ENCODE assay signal across 8 mouse cellular contexts in the genomic region with DNA sequence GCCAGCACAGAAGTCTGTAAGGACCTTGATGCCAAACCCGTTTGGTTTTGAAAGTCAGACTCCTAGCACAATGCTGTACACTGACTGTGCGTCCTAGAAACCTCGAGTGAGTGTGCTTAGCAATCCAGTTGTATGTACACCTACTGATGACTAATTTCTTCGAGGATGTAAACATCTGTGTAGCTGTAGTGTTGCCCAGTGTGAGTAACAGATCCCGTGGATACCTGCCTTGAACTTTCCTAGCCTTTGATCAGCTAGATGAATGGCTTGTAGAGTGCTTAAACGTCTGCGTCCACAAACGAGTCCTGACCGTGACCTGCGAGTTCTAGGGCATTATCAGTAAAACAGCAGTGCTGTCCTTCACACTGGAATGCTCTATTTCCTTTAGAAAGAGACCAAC. TPM values are rescaled to one million over a fixed set of nuclear protein-coding genes. Genes with fewer than 3 reads are reported as not detected.
A peak's percentile ranks its signal among the peaks of the same experiment; 100 is the strongest.
DNase-seq lines count a peak whose midpoint lies in the region; ATAC-seq and TF ChIP-seq lines count a peak whose summit lies in the region.

No protein-coding gene starts in this region.

- peak overlapping the region; percentile 95 for H3K4me3 ChIP-seq in heart, embryonic 11.5 days (ENCODE audit: low read depth, low read length)
- H3K4me3 ChIP-seq in ES-E14 (ENCODE audit: insufficient read depth in 1 of 2, low read depth in 1 of 2, low read length in 2 of 2, poor library complexity in 1 of 2, severe bottlenecking in 1 of 2) (peak overlapping the region; percentile 78 to 100), macrophage (ENCODE audit: inconsistent target) (peak overlapping the region; percentile 55)
- H3K4me3 ChIP-seq in forebrain, postnatal 0 days (ENCODE audit: low read depth, low read length) = peak overlapping the region; percentile 99

- peaks cover 17% of the 10 kb centered on the region for H3K4me1 ChIP-seq in heart, embryonic 11.5 days (ENCODE audit: control insufficient read depth, insufficient read depth, low read length)
- peaks cover 2 to 15% of the 10 kb centered on the region in 2 experiments for H3K4me1 ChIP-seq in ES-E14 (ENCODE audit: control insufficient read depth in 2 of 2, insufficient read depth in 2 of 2, low read length in 2 of 2, poor library complexity in 1 of 2)
- peaks cover 23% of the 10 kb centered on the region for H3K4me1 ChIP-seq in forebrain, postnatal 0 days (ENCODE audit: insufficient read depth)

- ATAC-seq in heart, embryonic 11.5 days (replicated peaks; ENCODE audit: insufficient number of reproducible peaks, low FRiP score, low TSS enrichment) = no peak
- ATAC-seq in forebrain, postnatal 0 days = no peak

- intact Hi-C loops in heart, postnatal 36 days (cut with DNase I) = no loop called here

- peaks cover 2% of the 10 kb centered on the region; the same call in 1 of the 2 replicates for H3K36me3 ChIP-seq in heart, embryonic 11.5 days (ENCODE audit: control insufficient read depth, insufficient read depth, low read length)
- H3K36me3 ChIP-seq in ES-E14 (ENCODE audit: control insufficient read depth, insufficient read depth, low read length, poor library complexity, severe bottlenecking) (peaks cover 16% of the 10 kb centered on the region; the same call in 1 of the 2 replicates), macrophage (ENCODE audit: inconsistent target) (no peaks in the 10 kb centered on the region)
- H3K36me3 ChIP-seq in forebrain, postnatal 0 days (ENCODE audit: insufficient read depth) = 0 out of 2 replicates have a peak, but pooled peaks cover 3% of the 10 kb centered on the region

- WGBS in heart, embryonic 11.5 days (ENCODE audit: insufficient replicate concordance) = 12% methylated on average over 10 of the region's 10 CpGs
- WGBS in forebrain, postnatal 0 days = 17% methylated on average over 10 of the region's 10 CpGs
- 27% methylated on average over 10 of the region's 10 CpGs for WGBS in macrophage (ENCODE audit: missing documents)

- TF ChIP-seq CTCF in forebrain, postnatal 0 days (IDR thresholded peaks at IDR 0.05; ENCODE audit: low read depth) = no peak

- no peak for DNase-seq in heart, postnatal 36 days
- no peak for DNase-seq in ES-E14 (ENCODE audit: low read depth, low spot score)
- no peak for DNase-seq in forebrain, postnatal 0 days
- DNase-seq in ovary, postnatal 36 days (ENCODE audit: low spot score) = no peak
- no peak for DNase-seq in spleen, postnatal 36 days (ENCODE audit: low spot score in 2 of 2)
- DNase-seq in urinary bladder, postnatal 10 days (ENCODE audit: low spot score) = no peak

- H3K27me3 ChIP-seq in heart, embryonic 11.5 days (ENCODE audit: control insufficient read depth, insufficient read depth, low read length) = no peaks in the 10 kb centered on the region
- no peaks in the 10 kb centered on the region for H3K27me3 ChIP-seq in forebrain, postnatal 0 days (ENCODE audit: insufficient read depth, low read length)

- H3K9ac ChIP-seq in heart, embryonic 11.5 days (ENCODE audit: low read depth, low read length) = peak overlapping the region; percentile 99
- peak overlapping the region; percentile 33; the same call in 1 of the 2 replicates for H3K9ac ChIP-seq in ES-E14 (ENCODE audit: insufficient read depth, low read depth, low read length, poor library complexity, severe bottlenecking)
- H3K9ac ChIP-seq in forebrain, postnatal 0 days = peak overlapping the region; percentile 99

- H3K27ac ChIP-seq in heart, embryonic 11.5 days (ENCODE audit: low read depth, low read length) = no peak overlapping the region
- H3K27ac ChIP-seq in ES-E14 (ENCODE audit: insufficient read depth, low read depth, low read length, poor library complexity, severe bottlenecking) = no peak overlapping the region
- no peak overlapping the region; the same call in 1 of the 2 replicates for H3K27ac ChIP-seq in forebrain, postnatal 0 days (ENCODE audit: low read depth, low read length)
- H3K27ac ChIP-seq in macrophage = no peak overlapping the region

- in situ Hi-C loops in ES-E14 (cut with MboI; ENCODE audit: low sequenced_read_pairs in 2 of 2, unreplicated experiment in 2 of 2) = no loop called here

- no peaks in the 10 kb centered on the region for H3K9me3 ChIP-seq in heart, embryonic 11.5 days (replicated peaks; ENCODE audit: control insufficient read depth, low read length)
- H3K9me3 ChIP-seq in ES-E14 (ENCODE audit: control insufficient read depth, insufficient read depth, low read depth, low read length) = no peaks in the 10 kb centered on the region
- no peaks in the 10 kb centered on the region for H3K9me3 ChIP-seq in forebrain, postnatal 0 days (ENCODE audit: low read length)

- H3K4me2 ChIP-seq in heart, embryonic 11.5 days = peak overlapping the region; percentile 91
- peak overlapping the region; percentile 92 for H3K4me2 ChIP-seq in forebrain, postnatal 0 days (ENCODE audit: low read depth)

- peaks cover 78% of the 10 kb centered on the region for H3K79me2 ChIP-seq in macrophage (ENCODE audit: inconsistent target)

TF ChIP-seq in ES-E14, 5 proteins besides CTCF, POLR2A, EP300 and RAD21:
- TF ChIP-seq ZC3H11A (IDR thresholded peaks at IDR 0.05; ENCODE audit: borderline replicate concordance, low read depth, low read length) = no peak
- no peak for TF ChIP-seq HCFC1 (IDR thresholded peaks at IDR 0.05; ENCODE audit: borderline replicate concordance, insufficient read depth, low read length)
- no peak for TF ChIP-seq ZNF384 (IDR thresholded peaks at IDR 0.05; ENCODE audit: low read depth, low read length)
- no peak for TF ChIP-seq CHD2 (IDR thresholded peaks at IDR 0.05; ENCODE audit: low read depth, low read length)
- no peak for TF ChIP-seq MAFK (IDR thresholded peaks at IDR 0.05; ENCODE audit: insufficient read depth, low read depth, low read length)

RNA-seq across cellular contexts. Expression of gene Zbtb2, which starts 1.1 kb away (rescaled TPM):
- 10.8 and 14.0 TPM in 2 replicates for polyA plus RNA-seq in heart, embryonic 11.5 days (2014; fragmentation: Nextera tagmentation; extraction: Ambion mirVana)
- 1 to 10 TPM; 6.2 to 6.3 TPM for total RNA-seq in heart, postnatal 36 days (2021)
- total RNA-seq in ES-E14 (2012; rRNA removed) = 11.9 and 14.7 TPM in 2 replicates
- total RNA-seq in forebrain, postnatal 0 days (2014; rRNA removed) = 20.0 and 24.2 TPM in 2 replicates
- polyA plus RNA-seq in forebrain, postnatal 0 days (2015; fragmentation: Nextera tagmentation; extraction: Ambion mirVana) = 15.2 and 15.7 TPM in 2 replicates
- total RNA-seq in macrophage (2018; cell fraction: chromatin; rRNA removed) = 10 to 100 TPM in 14 of 26 experiments, 1 to 10 TPM in 12; 4.9 to 20.0 (median 10.4) TPM
- 10 to 100 TPM in 14 of 26 experiments, 1 to 10 TPM in 12; 5.4 to 15.2 (median 10.3) TPM for total RNA-seq in macrophage (2018; cell fraction: cytosol; rRNA removed)
- 10 to 100 TPM in 19 of 26 experiments, 1 to 10 TPM in 7; 6.0 to 24.5 (median 11.3) TPM for total RNA-seq in macrophage (2018; cell fraction: nucleus; rRNA removed)
- 8.1 to 9.6 TPM (median 8.4 TPM) in 3 replicates for polyA plus RNA-seq in macrophage (2018)

RNA-seq across cellular contexts. Expression of gene Rmnd1, which starts 43.2 kb away (rescaled TPM):
- polyA plus RNA-seq in heart, embryonic 11.5 days (2014; fragmentation: Nextera tagmentation; extraction: Ambion mirVana) = 87.3 and 91.7 TPM in 2 replicates
- 10 to 100 TPM; 62.2 to 63.2 TPM for total RNA-seq in heart, postnatal 36 days (2021)
- total RNA-seq in ES-E14 (2012; rRNA removed) = 31.8 and 35.1 TPM in 2 replicates
- total RNA-seq in forebrain, postnatal 0 days (2014; rRNA removed) = 18.8 and 23.9 TPM in 2 replicates
- polyA plus RNA-seq in forebrain, postnatal 0 days (2015; fragmentation: Nextera tagmentation; extraction: Ambion mirVana) = 17.5 and 24.4 TPM in 2 replicates
- 100 to 1,000 TPM in 24 of 26 experiments, 10 to 100 TPM in 2; 73.6 to 411 (median 262) TPM for total RNA-seq in macrophage (2018; cell fraction: chromatin; rRNA removed)
- 10 to 100 TPM; 10.5 to 42.8 (median 26.5) TPM for total RNA-seq in macrophage (2018; cell fraction: cytosol; rRNA removed)
- total RNA-seq in macrophage (2018; cell fraction: nucleus; rRNA removed) = 100 to 1,000 TPM in 20 of 26 experiments, 10 to 100 TPM in 6; 66.3 to 408 (median 181) TPM
- 23.4 to 43.3 TPM (median 41.0 TPM) in 3 replicates for polyA plus RNA-seq in macrophage (2018)

RNA-seq across cellular contexts. Expression of gene Armt1, which starts 43.2 kb away (rescaled TPM):
- 20.2 and 23.3 TPM in 2 replicates for polyA plus RNA-seq in heart, embryonic 11.5 days (2014; fragmentation: Nextera tagmentation; extraction: Ambion mirVana)
- total RNA-seq in heart, postnatal 36 days (2021) = 1 to 10 TPM; 7.3 to 8.7 TPM
- total RNA-seq in ES-E14 (2012; rRNA removed) = 17.6 and 19.0 TPM in 2 replicates
- total RNA-seq in forebrain, postnatal 0 days (2014; rRNA removed) = 11.5 and 17.6 TPM in 2 replicates
- 5.3 and 6.1 TPM in 2 replicates for polyA plus RNA-seq in forebrain, postnatal 0 days (2015; fragmentation: Nextera tagmentation; extraction: Ambion mirVana)
- total RNA-seq in macrophage (2018; cell fraction: chromatin; rRNA removed) = 10 to 100 TPM in 18 of 26 experiments, 1 to 10 TPM in 8; 3.4 to 46.6 (median 18.8) TPM
- total RNA-seq in macrophage (2018; cell fraction: cytosol; rRNA removed) = 10 to 100 TPM in 7 of 26 experiments, 1 to 10 TPM in 19; 3.6 to 13.2 (median 9.0) TPM
- 10 to 100 TPM in 13 of 26 experiments, 1 to 10 TPM in 13; 4.0 to 34.2 (median 10.0) TPM for total RNA-seq in macrophage (2018; cell fraction: nucleus; rRNA removed)
- 10.8 to 12.4 TPM (median 11.5 TPM) in 3 replicates for polyA plus RNA-seq in macrophage (2018)

Comparison
In these comparisons a context has a peak if more than half of its experiments do, and no peak if none do; other contexts are left out.
1. H3K9ac ChIP-seq: peak in every context shown above with its lines; median percentile 99 in heart, embryonic 11.5 days; 99 in forebrain, postnatal 0 days; 33 in ES-E14.